Comparison of ENCODE assay signal across 8 mouse cellular contexts in genomic region chr16:22009596-22009995, GRCm38 (mm10). TPM values are rescaled to one million over a fixed set of nuclear protein-coding genes. Genes with fewer than 3 reads are reported as not detected.
A peak's percentile ranks its signal among the peaks of the same experiment; 100 is the strongest.
DNase-seq lines count a peak whose midpoint lies in the region; ATAC-seq and TF ChIP-seq lines count a peak whose summit lies in the region.

No protein-coding gene starts in this region.

- H3K4me3 ChIP-seq in erythroblast, embryonic 14.5 days (replicated peaks) = peak overlapping the region; percentile 100
- peak overlapping the region; percentile 95 for H3K4me3 ChIP-seq in limb, embryonic 14.5 days (replicated peaks; ENCODE audit: low read length)
- H3K4me3 ChIP-seq in myocyte = peak overlapping the region; percentile 44

- peak overlapping the region; percentile 81 for H3K27ac ChIP-seq in limb, embryonic 14.5 days (replicated peaks; ENCODE audit: low read depth, low read length)

- ATAC-seq in frontal cortex, adult (ENCODE audit: low TSS enrichment) = peak; percentile 50
- peak; percentile 47 for ATAC-seq in limb, embryonic 14.5 days (ENCODE audit: low FRiP score, low read depth)

- peak overlapping the region; percentile 95 for H3K9ac ChIP-seq in limb, embryonic 14.5 days (ENCODE audit: low read depth, low read length, severe bottlenecking)

- peaks cover 37% of the 10 kb centered on the region for H3K36me3 ChIP-seq in erythroblast, embryonic 14.5 days (ENCODE audit: control insufficient read depth)
- H3K36me3 ChIP-seq in limb, embryonic 14.5 days (ENCODE audit: control insufficient read depth, insufficient read depth, low read length) = peaks cover 3% of the 10 kb centered on the region
- no peaks in the 10 kb centered on the region for H3K36me3 ChIP-seq in myocyte (ENCODE audit: control insufficient read depth, insufficient read depth)

- H3ac ChIP-seq in myocyte (ENCODE audit: control insufficient read depth, insufficient read length) = peak overlapping the region; percentile 37

- no peak for TF ChIP-seq POLR2A in limb, embryonic 14.5 days (IDR thresholded peaks at IDR 0.05; ENCODE audit: borderline replicate concordance, extremely low read depth, insufficient read depth, insufficient read length)
- TF ChIP-seq POLR2A in myocyte (IDR thresholded peaks at IDR 0.05; ENCODE audit: insufficient read length, low read depth) = no peak

- no peak for DNase-seq in frontal cortex, postnatal 25 days (ENCODE audit: low spot score in 2 of 2)
- DNase-seq in 3T3-L1 (ENCODE audit: low read depth, low spot score) = peak; percentile 34
- peak; percentile 16 for DNase-seq in limb, embryonic 14.5 days (ENCODE audit: low spot score)
- DNase-seq in testis, postnatal 14 days (ENCODE audit: low spot score) = no peak
- no peak for DNase-seq in gastrocnemius, postnatal 25 days

- H3K9me3 ChIP-seq in erythroblast, embryonic 14.5 days (ENCODE audit: control insufficient read depth, low read length) = no peaks in the 10 kb centered on the region
- H3K9me3 ChIP-seq in limb, embryonic 14.5 days (ENCODE audit: control insufficient read depth, low read length) = no peaks in the 10 kb centered on the region

- H3K27me3 ChIP-seq in erythroblast, embryonic 14.5 days (ENCODE audit: control insufficient read depth) = peaks cover 13% of the 10 kb centered on the region
- no peaks in the 10 kb centered on the region for H3K27me3 ChIP-seq in limb, embryonic 14.5 days (ENCODE audit: control insufficient read depth, insufficient read depth, low read length)
- no peaks in the 10 kb centered on the region for H3K27me3 ChIP-seq in myocyte (ENCODE audit: control insufficient read depth, insufficient read depth, insufficient read length)

- peak overlapping the region; percentile 73 for H3K4me2 ChIP-seq in limb, embryonic 14.5 days (replicated peaks; ENCODE audit: low read depth, low read length, severe bottlenecking)
- H3K4me2 ChIP-seq in myocyte (ENCODE audit: low read depth) = peak overlapping the region; percentile 80

- under 1% methylated on average over 41 of the region's 51 CpGs for WGBS in limb, embryonic 14.5 days

- peaks cover 49% of the 10 kb centered on the region for H3K4me1 ChIP-seq in erythroblast, embryonic 14.5 days (ENCODE audit: control insufficient read depth)
- H3K4me1 ChIP-seq in limb, embryonic 14.5 days (ENCODE audit: control insufficient read depth, insufficient read depth, low read length) = peaks cover 9% of the 10 kb centered on the region; the same call in 1 of the 2 replicates

- H3K79me2 ChIP-seq in myocyte (ENCODE audit: control insufficient read depth, insufficient read depth) = peaks cover 36% of the 10 kb centered on the region

TF ChIP-seq in myocyte, 11 proteins besides CTCF, POLR2A, EP300 and RAD21:
- TF ChIP-seq POLR2AphosphoS2 (IDR thresholded peaks at IDR 0.05; ENCODE audit: insufficient read length, low read depth) = no peak
- no peak for TF ChIP-seq MAX (IDR thresholded peaks at IDR 0.05; ENCODE audit: low read depth)
- TF ChIP-seq TCF3 (IDR thresholded peaks at IDR 0.05; ENCODE audit: insufficient read length, low read depth) = no peak
- TF ChIP-seq USF1 (IDR thresholded peaks at IDR 0.05; ENCODE audit: low read depth) = no peak
- TF ChIP-seq E2F4 (IDR thresholded peaks at IDR 0.05; ENCODE audit: insufficient read depth) = no peak
- TF ChIP-seq MYOG (IDR thresholded peaks at IDR 0.05; ENCODE audit: control insufficient read depth in 1 of 3, insufficient read depth in 1 of 3, insufficient read length in 2 of 3, low read depth in 2 of 3) = no peak
- TF ChIP-seq REST (IDR thresholded peaks at IDR 0.05; ENCODE audit: insufficient read depth, insufficient read length) = no peak
- TF ChIP-seq MYOD1 (IDR thresholded peaks at IDR 0.05; ENCODE audit: control insufficient read depth in 1 of 3, insufficient read length in 2 of 3, low read depth in 2 of 3) = no peak
- no peak for TF ChIP-seq SRF (IDR thresholded peaks at IDR 0.05; ENCODE audit: control insufficient read depth, insufficient read length, low read depth)
- TF ChIP-seq CEBPB (IDR thresholded peaks at IDR 0.05; ENCODE audit: insufficient read depth, poor library complexity, severe bottlenecking) = no peak
- no peak for TF ChIP-seq TCF12 (IDR thresholded peaks at IDR 0.05; ENCODE audit: insufficient read depth, poor library complexity, severe bottlenecking)

RNA-seq across cellular contexts. Expression of gene Senp2, which starts 0.3 kb away (rescaled TPM):
- polyA plus RNA-seq in erythroblast, embryonic 14.5 days (2012) = 1.5 TPM in 2 replicates
- 31.8 and 42.6 TPM in 2 replicates for polyA plus RNA-seq in limb, embryonic 14.5 days (2012; rRNA removed)
- 43.7 and 45.7 TPM in 2 replicates for polyA plus RNA-seq in limb, embryonic 14.5 days (2014; fragmentation: Nextera tagmentation; extraction: Ambion mirVana)
- 12.0 TPM for polyA plus RNA-seq in myocyte (2012; fragmentation: generic; extraction: Trizol)
- total RNA-seq in gastrocnemius, postnatal 25 days (2021) = 10 to 100 TPM; 22.9 to 27.3 TPM

RNA-seq across cellular contexts. Expression of gene Liph, which starts 14.1 kb away (rescaled TPM):
- 0.06 and 0.08 TPM in 2 replicates for polyA plus RNA-seq in erythroblast, embryonic 14.5 days (2012)
- 0.92 and 1.6 TPM in 2 replicates for polyA plus RNA-seq in limb, embryonic 14.5 days (2012; rRNA removed)
- polyA plus RNA-seq in limb, embryonic 14.5 days (2014; fragmentation: Nextera tagmentation; extraction: Ambion mirVana) = 2.3 and 2.8 TPM in 2 replicates
- polyA plus RNA-seq in myocyte (2012; fragmentation: generic; extraction: Trizol) = 0.04 TPM
- not detected for total RNA-seq in gastrocnemius, postnatal 25 days (2021)

Comparison
In these comparisons a context has a peak if more than half of its experiments do, and no peak if none do; other contexts are left out.
1. DNase-seq: peak in 3T3-L1 (single experiment) and limb, embryonic 14.5 days (single experiment); none in frontal cortex, postnatal 25 days (0 of 2), testis, postnatal 14 days (single experiment) and gastrocnemius, postnatal 25 days (single experiment).
2. H3K4me3 ChIP-seq: peak in every context shown above with its lines; median percentile 100 in erythroblast, embryonic 14.5 days; 95 in limb, embryonic 14.5 days; 44 in myocyte.